Mouse (Mus musculus) MEL (cell line): Measurements from ENCODE around the gene Trp53i13. TPM values are rescaled to one million over a fixed set of nuclear protein-coding genes. Genes with fewer than 3 reads are reported as not detected.

ENCODE experiments used
- DNase-seq: peaks from one replicate; pipeline ENCODE4 v3.0.0; 2011; ENCODE audit warnings: low read depth, low spot score
- H3K27ac ChIP-seq: 2 replicates; pipeline ENCODE4 v1.5.1; 2012; ENCODE audit warnings: low read depth, mild to moderate bottlenecking, control low read depth, low read length, moderate library complexity; ENCODE audit not compliant: control insufficient read depth
- H3K27me3 ChIP-seq, 2 experiments: fragments of 150-350 bp in 1 of 2; sonication (generic) in 1 of 2; 2 replicates each; pipeline ENCODE4 v1.6.1; 2012; ENCODE audit warnings: low read length in 2 of 2, mild to moderate bottlenecking in 2 of 2, improper control_type of control experiment in 1 of 2, moderate library complexity in 1 of 2; ENCODE audit not compliant: insufficient read depth in 2 of 2, control insufficient read depth in 1 of 2
- H3K36me3 ChIP-seq, 2 experiments: 2 replicates each; pipeline ENCODE4 v1.6.1; 2012 to 2014; ENCODE audit warnings: low read length in 2 of 2, improper control_type of control experiment in 1 of 2, inconsistent platforms in 1 of 2, mild to moderate bottlenecking in 1 of 2; ENCODE audit not compliant: insufficient read depth in 2 of 2, control insufficient read depth in 1 of 2
- H3K4me1 ChIP-seq, 2 experiments: fragments of 150-350 bp in 1 of 2; sonication (generic) in 1 of 2; 2 replicates each; pipeline ENCODE4 v1.6.1; 2012; ENCODE audit warnings: low read length in 2 of 2, improper control_type of control experiment in 1 of 2, mild to moderate bottlenecking in 1 of 2; ENCODE audit not compliant: insufficient read depth in 2 of 2, control insufficient read depth in 1 of 2
- H3K4me3 ChIP-seq, 2 experiments: fragments of 150-350 bp in 1 of 2; sonication (generic) in 1 of 2; 2 replicates each; pipeline ENCODE4 v1.5.1; 2012; ENCODE audit warnings: low read depth in 2 of 2, low read length in 2 of 2, mild to moderate bottlenecking in 2 of 2, moderate library complexity in 2 of 2, control low read depth in 1 of 2, improper control_type of control experiment in 1 of 2; ENCODE audit not compliant: control insufficient read depth in 1 of 2, insufficient read depth in 1 of 2
- H3K79me2 ChIP-seq: 2 replicates; pipeline ENCODE4 v1.6.1; 2012; ENCODE audit warnings: mild to moderate bottlenecking, low read length, moderate library complexity; ENCODE audit not compliant: control insufficient read depth, poor library complexity, insufficient read depth
- H3K9ac ChIP-seq: 2 replicates; pipeline ENCODE4 v1.6.1; 2012; ENCODE audit warnings: low read depth, mild to moderate bottlenecking, control low read depth, low read length, moderate library complexity; ENCODE audit not compliant: control insufficient read depth, poor library complexity, severe bottlenecking
- H3K9me3 ChIP-seq: fragments of 150-350 bp; sonication (generic); replicated peaks from 2 replicates; pipeline ENCODE4 v1.6.1; 2012; ENCODE audit warnings: mild to moderate bottlenecking, low read length, improper control_type of control experiment, moderate library complexity; ENCODE audit not compliant: insufficient read depth
- E2F4 ChIP-seq: IDR thresholded peaks from 2 replicates; pipeline ENCODE4 v1.6.1; 2011; ENCODE audit warnings: low read depth, low read length, improper control_type of control experiment, borderline replicate concordance
- ELF1 ChIP-seq: IDR thresholded peaks from 2 replicates; pipeline ENCODE4 v1.6.1; 2014; ENCODE audit warnings: low read depth, mild to moderate bottlenecking, inconsistent platforms, low read length, improper control_type of control experiment, moderate library complexity
- ETS1 ChIP-seq: IDR thresholded peaks from 2 replicates; pipeline ENCODE4 v1.6.1; 2012; ENCODE audit warnings: low read depth, mild to moderate bottlenecking, inconsistent platforms, low read length, improper control_type of control experiment, moderate library complexity
- GABPA ChIP-seq: IDR thresholded peaks from 2 replicates; pipeline ENCODE4 v1.6.1; 2012; ENCODE audit warnings: low read depth, mild to moderate bottlenecking, inconsistent platforms, low read length, improper control_type of control experiment, moderate library complexity
- JUND ChIP-seq: IDR thresholded peaks from 2 replicates; pipeline ENCODE4 v1.6.1; 2011; ENCODE audit warnings: low read depth, mild to moderate bottlenecking, improper control_type of control experiment, low read length
- KAT2A ChIP-seq: conservative IDR thresholded peaks from 2 replicates; pipeline ENCODE4 v1.6.1; 2012; ENCODE audit warnings: low read depth, low read length, improper control_type of control experiment, inconsistent platforms
- MAFK ChIP-seq: IDR thresholded peaks from 2 replicates; pipeline ENCODE4 v1.6.1; 2011; ENCODE audit warnings: low read depth, mild to moderate bottlenecking, low read length, improper control_type of control experiment, borderline replicate concordance
- MAX ChIP-seq: IDR thresholded peaks from 2 replicates; pipeline ENCODE4 v1.6.1; 2011; ENCODE audit warnings: low read length, improper control_type of control experiment
- MXI1 ChIP-seq: IDR thresholded peaks from 2 replicates; pipeline ENCODE4 v1.6.1; 2011; ENCODE audit warnings: mild to moderate bottlenecking, low read depth, low read length, improper control_type of control experiment
- MYC ChIP-seq: IDR thresholded peaks from 2 replicates; pipeline ENCODE4 v1.6.1; 2011; ENCODE audit warnings: low read depth, mild to moderate bottlenecking, low read length, improper control_type of control experiment, moderate library complexity
- NELFE ChIP-seq: IDR thresholded peaks from 2 replicates; pipeline ENCODE4 v1.6.1; 2011; ENCODE audit warnings: low read depth, low read length, improper control_type of control experiment
- POLR2A ChIP-seq, 2 experiments: IDR thresholded peaks; 2 replicates each; pipeline ENCODE4 v1.6.1; 2011 to 2012; ENCODE audit warnings: low read length in 2 of 2, mild to moderate bottlenecking in 2 of 2, control low read depth in 1 of 2, improper control_type of control experiment in 1 of 2, low read depth in 1 of 2, moderate library complexity in 1 of 2; ENCODE audit not compliant: control insufficient read depth in 1 of 2, insufficient read depth in 1 of 2, poor library complexity in 1 of 2
- POLR2AphosphoS5 ChIP-seq: IDR thresholded peaks from 2 replicates; pipeline ENCODE4 v1.6.1; 2012; ENCODE audit warnings: low read depth, borderline replicate concordance, mild to moderate bottlenecking, inconsistent platforms, low read length, moderate library complexity, mixed read lengths
- RAD21 ChIP-seq: IDR thresholded peaks from 2 replicates; pipeline ENCODE4 v1.6.1; 2011; ENCODE audit warnings: mild to moderate bottlenecking, low read depth, low read length, improper control_type of control experiment
- SIN3A ChIP-seq: IDR thresholded peaks from 2 replicates; pipeline ENCODE4 v1.6.1; 2012; ENCODE audit warnings: low read length, improper control_type of control experiment, inconsistent platforms
- TAL1 ChIP-seq: IDR thresholded peaks from 2 replicates; pipeline ENCODE4 v1.6.1; 2012; ENCODE audit warnings: mild to moderate bottlenecking, inconsistent platforms, low read length, moderate library complexity, mixed read lengths
- TBP ChIP-seq: IDR thresholded peaks from 2 replicates; pipeline ENCODE4 v1.8.0; 2011; ENCODE audit warnings: low read depth, low read length, improper control_type of control experiment
- TCF12 ChIP-seq: IDR thresholded peaks from 2 replicates; pipeline ENCODE4 v1.6.1; 2014; ENCODE audit warnings: low read depth, mild to moderate bottlenecking, inconsistent platforms, low read length, improper control_type of control experiment, moderate library complexity
- ZNF384 ChIP-seq: IDR thresholded peaks from 2 replicates; pipeline ENCODE4 v1.6.1; 2012; ENCODE audit warnings: low read depth, mild to moderate bottlenecking, inconsistent platforms, low read length, improper control_type of control experiment
- polyA plus RNA-seq, 2 experiments: library from polyadenylated mRNA; stranded (reverse) in 1 of 2; unstranded in 1 of 2; fragments of >175 nt in 1 of 2; fragments of >200 nt in 1 of 2; gene quantifications; 2 replicates each; pipeline versions ENCODE4 v1.2.1 to v1.2.4; 2012; ENCODE audit warnings: low replicate concordance in 2 of 2, low read depth in 1 of 2; ENCODE audit not compliant: insufficient read length in 2 of 2, insufficient read depth in 1 of 2, missing spikeins in 1 of 2
- total RNA-seq: library from RNA; depleted of rRNA; stranded (reverse); fragments of 300-350 nt; gene quantifications from 2 replicates; pipeline ENCODE4 v1.2.3, GENCODE M21; 2012

Trp53i13 gene
- total and polyA plus RNA-seq, 3 experiments = 6.0 to 12.3 TPM; not detected in 1

GRCm38 (mm10) chr11:77464684-77465083 is 51.1 kb downstream of the Trp53i13 start:
- H3K9me3 ChIP-seq = no peaks in the 10 kb centered on the region
- H3K9ac ChIP-seq = no peak overlapping the region
- no peaks in the 10 kb centered on the region; a peak in 1 of 4 replicates for H3K36me3 ChIP-seq
- H3K4me1 ChIP-seq = 0 out of 4 replicates have a peak, but pooled peaks cover 0 to 3% of the 10 kb centered on the region in 2 experiments
- no peak overlapping the region for H3K4me3 ChIP-seq
- no peak overlapping the region for H3K27ac ChIP-seq
- DNase-seq = no peak
- H3K27me3 ChIP-seq = no peaks in the 10 kb centered on the region
- no peak for TF ChIP-seq TBP
- TF ChIP-seq TCF12 = no peak
- no peak for TF ChIP-seq ZNF384
- TF ChIP-seq POLR2A (IDR thresholded peaks at IDR 0.05; ENCODE audit: control insufficient read depth in 1 of 2, insufficient read depth in 1 of 2, low read depth in 1 of 2, low read length in 2 of 2, poor library complexity in 1 of 2) = no peak
- no peak for TF ChIP-seq MAFK
- TF ChIP-seq ETS1 = no peak
- TF ChIP-seq RAD21 = no peak
- no peak for TF ChIP-seq POLR2AphosphoS5
- TF ChIP-seq GABPA = no peak
- TF ChIP-seq JUND = no peak
- TF ChIP-seq TAL1 = no peak
- TF ChIP-seq MYC = no peak
- no peak for TF ChIP-seq NELFE
- no peak for TF ChIP-seq KAT2A
- no peak for TF ChIP-seq ELF1
- TF ChIP-seq MXI1 = no peak
- no peak for TF ChIP-seq E2F4
- TF ChIP-seq, all 39 proteins: peak for 0
- H3K79me2 ChIP-seq = no peaks in the 10 kb centered on the region

GRCm38 (mm10) chr11:77463786-77464185 is 52.0 kb downstream of the Trp53i13 start:
- Histone ChIP-seq H3K9me3 (no peaks in the 10 kb centered on the region), H3K27me3 (no peaks in the 10 kb centered on the region), H3K79me2 (no peaks in the 10 kb centered on the region), H3K36me3 (no peaks in the 10 kb centered on the region; a peak in 1 of 4 replicates), H3K4me1 (0 out of 4 replicates have a peak, but pooled peaks cover 0 to 3% of the 10 kb centered on the region in 2 experiments), H3K27ac (no peak overlapping the region), H3K4me3 (no peak overlapping the region), H3K9ac (no peak overlapping the region)
- TF ChIP-seq MAX (no peak), SIN3A (no peak)
- DNase-seq = no peak
